Mouse (Mus musculus) ES-Bruce4 (cell line): Measurements from ENCODE around the gene Hist1h2ad.

ENCODE experiments used
- CTCF ChIP-seq: IDR thresholded peaks from one replicate; pipeline ENCODE4 v1.8.1; 2011; ENCODE audit warnings: low read depth, low read length
- POLR2A ChIP-seq: IDR thresholded peaks from one replicate; pipeline ENCODE4 v1.8.1; 2011; ENCODE audit warnings: low read length; ENCODE audit not compliant: insufficient read depth

DNA sequence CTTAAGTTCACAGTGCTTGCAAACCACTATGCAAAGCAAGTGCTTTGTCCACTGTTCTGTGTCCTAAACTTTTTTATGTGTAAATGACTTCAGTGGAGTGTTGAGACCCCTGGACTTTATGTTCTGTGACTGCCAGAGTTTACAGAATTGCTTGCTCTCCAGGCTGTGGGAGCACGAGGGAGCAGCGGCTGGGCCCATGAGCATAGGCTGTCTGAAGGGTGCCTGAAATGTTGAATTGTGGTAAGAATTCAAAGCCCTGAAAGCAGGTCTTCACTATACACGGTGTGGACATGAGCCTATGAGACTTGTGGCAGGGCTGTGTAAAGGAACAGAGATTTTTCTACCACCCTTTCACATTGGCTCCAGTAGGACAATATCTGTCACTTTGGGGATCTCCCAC lies 37.5 kb downstream of the Hist1h2ad start:
- no peak for TF ChIP-seq POLR2A
- no peak for TF ChIP-seq CTCF
